Mouse (Mus musculus) heart, adult 2 months (tissue): ENCODE results near the gene Ppp2r5d. TPM values are rescaled to one million over a fixed set of nuclear protein-coding genes. Genes with fewer than 3 reads are reported as not detected.

Source experiments
- DNase-seq, 2 experiments: peaks; one replicate each; pipeline ENCODE4 v3.0.0; 2021
- H3K27ac ChIP-seq: fragments of 200-600 bp; 2 replicates; pipeline ENCODE4 v1.8.1; 2022
- H3K27me3 ChIP-seq: fragments of 200-500 bp; 2 replicates; pipeline ENCODE4 v1.6.1; 2012; ENCODE audit warnings: mild to moderate bottlenecking, low read length, inconsistent platforms, mixed read lengths; ENCODE audit not compliant: control insufficient read depth, insufficient read depth
- H3K36me3 ChIP-seq: fragments of 200-500 bp; 2 replicates; pipeline ENCODE4 v1.6.1; 2012; ENCODE audit warnings: low read length, inconsistent platforms; ENCODE audit not compliant: control insufficient read depth, insufficient read depth
- H3K4me1 ChIP-seq: fragments of 200-500 bp; 2 replicates; pipeline ENCODE4 v1.6.1; 2011; ENCODE audit warnings: low read length; ENCODE audit not compliant: control insufficient read depth, insufficient read depth
- H3K4me3 ChIP-seq: fragments of 200-600 bp; 2 replicates; pipeline ENCODE4 v1.8.1; 2022
- H3K79me2 ChIP-seq: fragments of 200-500 bp; replicated peaks from 2 replicates; pipeline ENCODE4 v1.6.1; 2012; ENCODE audit warnings: mild to moderate bottlenecking, inconsistent platforms, low read length, moderate library complexity, mixed read lengths; ENCODE audit not compliant: control insufficient read depth, insufficient read depth
- H3K9ac ChIP-seq: fragments of 200-500 bp; 2 replicates; pipeline ENCODE4 v1.6.1; 2012; ENCODE audit warnings: low read depth, mild to moderate bottlenecking, control low read depth, inconsistent platforms, low read length, mixed read lengths
- CTCF ChIP-seq: fragments of 200-600 bp; IDR thresholded peaks from 2 replicates; pipeline ENCODE4 v1.8.1; 2022; ENCODE audit warnings: antibody characterized with exemption, mild to moderate bottlenecking, moderate library complexity
- EP300 ChIP-seq: fragments of 200-500 bp; IDR thresholded peaks from 2 replicates; pipeline ENCODE4 v1.6.1; 2011; ENCODE audit warnings: low read depth, low read length, control low read depth; ENCODE audit not compliant: insufficient read depth
- POLR2A ChIP-seq: fragments of 200-500 bp; IDR thresholded peaks from 2 replicates; pipeline ENCODE4 v1.6.1; 2011; ENCODE audit warnings: mild to moderate bottlenecking, low read depth, low read length, control low read depth; ENCODE audit not compliant: insufficient read depth
- WGBS: fragments of 180-500 bp; shearing (Covaris S2); methylation state at CpG from one replicate; pipeline ENCODE4 v1.1.7; 2018; 5-methylcytosine and 5-hydroxymethylcytosine counted together
- intact Hi-C: fragments of 180-260 bp; cut with DNase I; formaldehyde crosslinking; loops from one replicate; pipeline ENCODE4 v1.15.1; 2025
- polyA plus RNA-seq: library from polyadenylated mRNA; depleted of rRNA; stranded (reverse); fragments of >200 nt; gene quantifications from 2 replicates; pipeline ENCODE4 v1.2.3, GENCODE M21; 2012
- total RNA-seq, 2 experiments: library from RNA; stranded (reverse); gene quantifications; 2 replicates each; pipeline ENCODE4 v1.2.3; 2021

Ppp2r5d gene
- total and polyA plus RNA-seq, 3 experiments: 28.1 to 32.0 (median 30.8) TPM

DNA sequence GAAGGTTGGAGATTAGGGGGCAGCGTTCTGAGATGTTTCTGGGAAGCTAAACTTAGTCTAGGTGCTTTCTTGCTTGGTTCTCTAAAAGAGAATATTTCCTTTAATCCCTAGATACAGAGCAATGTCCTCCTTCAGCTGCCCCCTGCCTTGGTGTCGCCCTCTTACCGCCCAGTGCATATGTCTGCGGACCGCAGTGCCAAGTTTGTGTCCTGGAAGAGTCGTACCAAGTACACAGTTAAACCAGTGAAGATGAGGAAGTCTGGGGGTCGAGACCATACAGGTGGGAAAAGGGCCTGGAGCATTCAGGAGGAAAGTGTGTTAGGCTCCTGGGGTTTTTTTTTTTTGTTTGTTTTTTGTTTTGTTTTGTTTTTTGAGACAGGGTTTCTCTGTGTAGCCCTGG is 57.6 kb downstream of the Ppp2r5d start:
- DNase-seq: no peak
- Histone ChIP-seq H3K27ac (no peak overlapping the region), H3K36me3 (no peaks in the 10 kb centered on the region), H3K4me1 (peaks cover 14% of the 10 kb centered on the region), H3K79me2 (no peaks in the 10 kb centered on the region), H3K27me3 (no peaks in the 10 kb centered on the region), H3K9ac (no peak overlapping the region), H3K4me3 (no peak overlapping the region)
- 86% methylated on average over 7 of the region's 7 CpGs for WGBS
- no peak for TF ChIP-seq CTCF
- TF ChIP-seq POLR2A: no peak
- TF ChIP-seq EP300: no peak
- intact Hi-C loops: no loop called here

GRCm38 (mm10) chr17:46646322-46646662 is 58.6 kb downstream of the Ppp2r5d start:
- intact Hi-C loops: loop anchor here (1.0 kb wide), 1 partner anchor 35 kb away; no protein-coding TSS in a partner anchor
- under 1% methylated on average over 19 of the region's 19 CpGs for WGBS

DNA sequence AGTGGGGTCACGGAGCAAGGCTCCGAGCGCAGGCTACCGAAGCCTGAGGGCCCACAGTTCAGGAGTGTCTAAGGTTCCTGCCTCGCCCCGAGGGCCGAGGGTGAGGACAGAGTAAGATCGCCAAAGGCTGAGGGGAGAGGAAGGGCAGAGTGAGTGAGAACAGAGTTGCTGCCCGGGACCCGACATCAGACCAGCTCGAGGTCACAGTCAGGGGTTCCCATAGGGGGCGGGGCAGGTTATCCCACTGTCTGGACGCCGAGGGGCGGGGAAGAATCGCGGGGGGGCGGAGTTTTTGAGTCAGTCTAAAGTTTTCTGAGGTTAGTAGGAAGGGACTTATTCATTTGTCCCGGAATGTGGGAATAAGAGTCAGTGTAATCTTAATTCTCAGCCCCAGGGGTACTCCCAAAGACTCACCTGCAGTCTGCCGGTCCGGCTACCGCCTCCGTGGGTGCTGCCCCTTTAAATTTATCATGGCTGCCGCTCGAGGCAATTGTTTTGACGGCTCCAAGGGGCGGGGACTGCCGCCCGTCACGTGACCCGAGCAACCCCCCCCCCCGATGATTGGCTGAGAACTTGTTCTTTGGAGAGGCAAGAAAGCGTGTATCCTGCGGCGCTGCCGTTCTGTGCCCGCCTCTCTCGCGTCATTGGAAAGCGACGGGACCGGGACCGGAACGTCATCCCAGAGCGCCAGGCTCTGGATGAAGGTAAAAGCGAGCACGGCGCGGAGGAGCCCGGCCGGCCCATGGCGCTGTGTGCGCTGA is 59.2 kb downstream of the Ppp2r5d start, which contains the start of the genes Klc4 and Mrpl2:
Klc4 (minus strand) TSS at position 462 of the 761 bp plus-strand sequence.
Mrpl2 (plus strand) TSS at position 669 of the 761 bp plus-strand sequence.
- Histone ChIP-seq H3K4me1 (peaks cover 6% of the 10 kb centered on the region), H3K27me3 (no peaks in the 10 kb centered on the region), H3K9ac (peak within 1 kb of the TSS; percentile 88), H3K36me3 (no peaks in the 10 kb centered on the region), H3K4me3 (peak within 1 kb of the TSS; percentile 84), H3K27ac (peak within 1 kb of the TSS; percentile 93), H3K79me2 (no peaks in the 10 kb centered on the region)
- WGBS: under 1% methylated on average over 53 of the region's 53 CpGs
- peak; percentile 84 for TF ChIP-seq POLR2A
- no peak for TF ChIP-seq CTCF
- TF ChIP-seq EP300: peak; percentile 69; the same call in 1 of the 2 replicates
- intact Hi-C loops: loop anchor here (1.0 kb wide), 1 partner anchor 36 kb away; no protein-coding TSS in a partner anchor
- DNase-seq: peak; percentile 98 to 99

More at GRCm38 (mm10) chr17:46646322-46646662, 58.6 kb downstream of the Ppp2r5d start:
- Histone ChIP-seq H3K27ac (peak overlapping the region; percentile 90), H3K36me3 (no peaks in the 10 kb centered on the region), H3K4me3 (peak overlapping the region; percentile 84), H3K4me1 (peaks cover 9% of the 10 kb centered on the region), H3K27me3 (no peaks in the 10 kb centered on the region), H3K9ac (peak overlapping the region; percentile 88), H3K79me2 (no peaks in the 10 kb centered on the region)
- no peak for TF ChIP-seq CTCF
- no peak for TF ChIP-seq POLR2A
- no peak for DNase-seq

DNA sequence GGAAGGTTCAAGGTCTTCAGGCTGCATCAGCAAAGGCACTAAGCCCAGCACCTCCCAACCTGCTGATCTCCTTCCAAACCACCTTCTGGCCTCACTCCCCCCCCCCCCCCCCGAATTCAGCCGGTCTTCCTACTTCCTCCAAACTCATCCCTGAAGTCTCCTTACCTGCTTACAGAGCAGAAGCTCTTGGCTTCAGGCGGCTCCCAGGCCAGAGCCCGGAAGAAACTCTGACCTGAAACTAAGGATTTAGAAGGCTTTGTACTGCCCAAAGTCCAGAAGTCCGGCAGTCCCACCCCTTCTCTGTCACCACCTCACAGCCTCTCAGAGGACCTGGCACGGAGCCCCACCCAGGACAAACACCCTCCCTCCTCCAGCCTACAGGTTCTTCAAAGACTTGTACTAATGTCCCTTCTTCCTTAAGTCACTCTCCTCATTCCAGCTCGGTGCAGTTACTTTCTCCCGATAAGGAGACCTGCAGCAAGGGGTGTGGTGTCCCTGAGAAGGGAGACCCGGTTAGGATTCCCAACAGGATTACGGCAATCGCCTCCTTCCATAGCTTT is 59.9 kb downstream of the Ppp2r5d start:
- intact Hi-C loops: loop anchor here (5.0 kb wide), 1 partner anchor 88 kb away; the partner anchor contains the start of gene Srf
- WGBS: 0% methylated on average over 11 of the region's 11 CpGs

DNA sequence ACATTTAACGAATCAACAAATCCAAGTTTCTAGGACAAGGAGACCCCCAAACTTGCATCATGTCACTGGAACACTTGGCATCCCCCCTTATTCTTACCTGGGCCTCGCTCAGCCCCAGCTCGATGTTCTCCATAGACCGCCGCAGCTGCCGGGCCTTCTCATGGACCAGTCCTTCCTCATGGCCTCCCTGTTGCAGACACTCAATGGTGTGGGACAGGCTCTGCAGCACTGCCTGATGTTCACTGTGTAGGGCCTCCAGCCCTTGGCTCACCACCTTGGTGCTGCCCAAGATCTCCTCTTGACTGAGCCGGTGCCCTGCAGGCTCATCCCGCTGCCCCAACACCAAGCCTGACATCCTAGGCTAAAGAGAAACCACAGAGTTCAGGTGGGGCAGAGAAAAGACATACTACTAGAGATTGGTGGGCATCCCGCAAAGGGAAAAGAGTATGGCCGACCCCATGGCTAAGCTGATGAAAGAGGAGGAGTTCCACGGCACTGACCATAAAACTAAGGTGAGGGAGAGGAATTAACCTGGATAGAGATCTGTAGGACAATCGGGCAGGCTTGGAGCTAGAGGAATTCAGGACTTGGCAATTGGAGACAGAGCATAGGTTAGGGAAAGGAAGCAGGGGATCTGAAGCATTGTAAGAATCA is 60.6 kb downstream of the Ppp2r5d start:
- H3K27ac ChIP-seq: no peak overlapping the region; the same call in 1 of the 2 replicates
- TF ChIP-seq CTCF (no peak), EP300 (no peak), POLR2A (no peak)
- peaks cover 3% of the 10 kb centered on the region for H3K4me1 ChIP-seq
- H3K4me3 ChIP-seq: peak overlapping the region; percentile 84; the same call in 1 of the 2 replicates
- H3K9ac ChIP-seq: no peak overlapping the region
- DNase-seq: no peak
- H3K36me3 ChIP-seq: no peaks in the 10 kb centered on the region
- H3K27me3 ChIP-seq: no peaks in the 10 kb centered on the region
- intact Hi-C loops: loop anchor here (5.0 kb wide), 1 partner anchor 87 kb away; the partner anchor contains the start of gene Srf
- no peaks in the 10 kb centered on the region for H3K79me2 ChIP-seq
- WGBS: 85% methylated on average over 12 of the region's 12 CpGs

More for the DNA sequence above, 59.9 kb downstream of the Ppp2r5d start:
- Histone ChIP-seq H3K4me3 (peak overlapping the region; percentile 84), H3K79me2 (no peaks in the 10 kb centered on the region), H3K4me1 (peaks cover 6% of the 10 kb centered on the region), H3K27me3 (no peaks in the 10 kb centered on the region), H3K9ac (peak overlapping the region; percentile 80), H3K36me3 (no peaks in the 10 kb centered on the region), H3K27ac (peak overlapping the region; percentile 93)
- TF ChIP-seq EP300: no peak
- TF ChIP-seq CTCF: no peak
- no peak; the same call in 1 of the 2 replicates for TF ChIP-seq POLR2A
- DNase-seq: peak; percentile 67 to 69
